Mouse (Mus musculus): ENCODE measurements around the gene Agpat2.

Agpat2 gene

GRCm38 (mm10) chr2:26627921-26628739, 23.9 kb upstream of the Agpat2 start, which contains the start of gene Fam69b:
Fam69b (plus strand) TSS chr2:26628457.
- peak; percentile 75 for ATAC-seq (ENCODE audit: insufficient number of reproducible peaks, low FRiP score, low TSS enrichment)

GRCm38 (mm10) chr2:26626081-26626480, 21.9 kb upstream of the Agpat2 start:
- no peak for ATAC-seq (ENCODE audit: insufficient number of reproducible peaks, low FRiP score, low TSS enrichment)

- no peak for ATAC-seq (ENCODE audit: insufficient number of reproducible peaks, low FRiP score, low TSS enrichment)
Observed at GRCm38 (mm10) chr2:26625419-26625818, 21.2 kb upstream of the Agpat2 start.

GRCm38 (mm10) chr2:26622984-26623383, 18.8 kb upstream of the Agpat2 start:
- no peak for ATAC-seq (ENCODE audit: insufficient number of reproducible peaks, low FRiP score, low TSS enrichment)

GRCm38 (mm10) chr2:26621246-26621645, 17.0 kb upstream of the Agpat2 start:
- no peak for ATAC-seq (ENCODE audit: insufficient number of reproducible peaks, low FRiP score, low TSS enrichment)

- no peak for ATAC-seq (ENCODE audit: insufficient number of reproducible peaks, low FRiP score, low TSS enrichment)
Observed at GRCm38 (mm10) chr2:26617928-26618327, 13.7 kb upstream of the Agpat2 start.

- no peak for ATAC-seq (ENCODE audit: insufficient number of reproducible peaks, low FRiP score, low TSS enrichment)
Observed at GRCm38 (mm10) chr2:26617331-26617730, 13.1 kb upstream of the Agpat2 start.

GRCm38 (mm10) chr2:26615459-26616124, 11.4 kb upstream of the Agpat2 start:
- no peak for ATAC-seq (ENCODE audit: insufficient number of reproducible peaks, low FRiP score, low TSS enrichment)

- no peak for ATAC-seq (ENCODE audit: insufficient number of reproducible peaks, low FRiP score, low TSS enrichment)
Observed at GRCm38 (mm10) chr2:26614903-26615302, 10.7 kb upstream of the Agpat2 start.

GRCm38 (mm10) chr2:26611896-26612295, 7.7 kb upstream of the Agpat2 start:
- ATAC-seq (ENCODE audit: insufficient number of reproducible peaks, low FRiP score, low TSS enrichment), result no peak

- no peak for ATAC-seq (ENCODE audit: insufficient number of reproducible peaks, low FRiP score, low TSS enrichment)
Observed at GRCm38 (mm10) chr2:26611054-26611453, 6.8 kb upstream of the Agpat2 start.

- ATAC-seq (ENCODE audit: insufficient number of reproducible peaks, low FRiP score, low TSS enrichment), result no peak
Observed at GRCm38 (mm10) chr2:26610526-26610925, 6.3 kb upstream of the Agpat2 start.

GRCm38 (mm10) chr2:26609261-26609661, 5.0 kb upstream of the Agpat2 start:
- no peak for ATAC-seq (ENCODE audit: insufficient number of reproducible peaks, low FRiP score, low TSS enrichment)

- no peak for ATAC-seq (ENCODE audit: insufficient number of reproducible peaks, low FRiP score, low TSS enrichment)
Observed at GRCm38 (mm10) chr2:26608781-26609180, 4.6 kb upstream of the Agpat2 start.

- ATAC-seq (ENCODE audit: insufficient number of reproducible peaks, low FRiP score, low TSS enrichment), result no peak
Observed at GRCm38 (mm10) chr2:26607056-26607910, 3.1 kb upstream of the Agpat2 start.

- ATAC-seq (ENCODE audit: insufficient number of reproducible peaks, low FRiP score, low TSS enrichment), result no peak
Observed at GRCm38 (mm10) chr2:26606579-26606978, 2.4 kb upstream of the Agpat2 start.

- ATAC-seq (ENCODE audit: insufficient number of reproducible peaks, low FRiP score, low TSS enrichment), result no peak
Observed at GRCm38 (mm10) chr2:26605331-26605730, 1.1 kb upstream of the Agpat2 start.

GRCm38 (mm10) chr2:26603159-26603558, 1.1 kb downstream of the Agpat2 start:
- ATAC-seq (ENCODE audit: insufficient number of reproducible peaks, low FRiP score, low TSS enrichment), result no peak

- no peak for ATAC-seq (ENCODE audit: insufficient number of reproducible peaks, low FRiP score, low TSS enrichment)
Observed at GRCm38 (mm10) chr2:26602631-26603030, 1.6 kb downstream of the Agpat2 start.

- ATAC-seq (ENCODE audit: insufficient number of reproducible peaks, low FRiP score, low TSS enrichment), result no peak
Observed at GRCm38 (mm10) chr2:26601595-26601994, 2.6 kb downstream of the Agpat2 start.

GRCm38 (mm10) chr2:26600664-26601063, 3.6 kb downstream of the Agpat2 start:
- ATAC-seq (ENCODE audit: insufficient number of reproducible peaks, low FRiP score, low TSS enrichment), result no peak

Data from cerebellum, adult (tissue).